Mouse (Mus musculus) heart, embryonic 10.5 days (tissue): ENCODE data around the gene Edc4. TPM values are rescaled to one million over a fixed set of nuclear protein-coding genes. Genes with fewer than 3 reads are reported as not detected.
A peak's percentile ranks its signal among the peaks of the same experiment; 100 is the strongest.

Experiments used
- DNase-seq: peaks from one replicate; pipeline ENCODE4 v3.0.0-alpha.2; 2017; ENCODE audit warnings: low spot score
- H3K27ac ChIP-seq: fragments of 300-500 bp; sonication (generic); 2 replicates; pipeline ENCODE4 v1.5.1; 2016; ENCODE audit warnings: mild to moderate bottlenecking
- H3K27me3 ChIP-seq: fragments of 300-500 bp; sonication (generic); 2 replicates; pipeline ENCODE4 v1.6.1; 2016; ENCODE audit warnings: mild to moderate bottlenecking; ENCODE audit not compliant: poor library complexity, insufficient read depth, severe bottlenecking
- H3K36me3 ChIP-seq: fragments of 300-500 bp; sonication (generic); 2 replicates; pipeline ENCODE4 v1.6.1; 2016; ENCODE audit warnings: mild to moderate bottlenecking, moderate library complexity
- H3K4me1 ChIP-seq: fragments of 300-500 bp; sonication (generic); 2 replicates; pipeline ENCODE4 v1.6.1; 2016; ENCODE audit warnings: mild to moderate bottlenecking
- H3K4me3 ChIP-seq: fragments of 300-500 bp; sonication (generic); 2 replicates; pipeline ENCODE4 v1.5.1; 2016; ENCODE audit warnings: mild to moderate bottlenecking, moderate library complexity
- H3K9me3 ChIP-seq: fragments of 300-500 bp; sonication (generic); 2 replicates; pipeline ENCODE4 v1.6.1; 2016; ENCODE audit warnings: mild to moderate bottlenecking, moderate library complexity
- WGBS: fragments of 180-500 bp; shearing (Covaris S2); methylation state at CpG from one replicate; pipeline ENCODE4 v1.1.7; 2016; 5-methylcytosine and 5-hydroxymethylcytosine counted together
- polyA plus RNA-seq: library from polyadenylated mRNA; unstranded; fragments of >200 nt; fragmentation: Nextera tagmentation; extraction: Ambion mirVana; gene quantifications from 2 replicates; pipeline ENCODE4 v1.2.1, GENCODE M21; 2016

Gene Edc4
- polyA plus RNA-seq, 1 experiment from 2014 or later: 50.2 TPM

GRCm38 (mm10) chr8:105855248-105856167 is 25.2 kb upstream of the Edc4 start:
- peak; percentile 90 for DNase-seq
- Histone ChIP-seq H3K4me1 (peaks cover 54% of the 10 kb centered on the region), H3K4me3 (peak overlapping the region; percentile 77), H3K27me3 (no peaks in the 10 kb centered on the region), H3K27ac (peak overlapping the region; percentile 92), H3K9me3 (no peaks in the 10 kb centered on the region), H3K36me3 (peaks cover 12% of the 10 kb centered on the region; the same call in 1 of the 2 replicates)
- under 1% methylated on average over 71 of the region's 71 CpGs for WGBS

- 14% methylated on average over 15 of the region's 15 CpGs for WGBS
- no peaks in the 10 kb centered on the region for H3K9me3 ChIP-seq
Measured at GRCm38 (mm10) chr8:105856168-105856835, 24.4 kb upstream of the Edc4 start.

GRCm38 (mm10) chr8:105858495-105858894 is 22.2 kb upstream of the Edc4 start:
- H3K27me3 ChIP-seq: no peaks in the 10 kb centered on the region
- 84% methylated on average over 5 of the region's 5 CpGs for WGBS
- no peak overlapping the region for H3K4me3 ChIP-seq

More at GRCm38 (mm10) chr8:105856168-105856835, 24.4 kb upstream of the Edc4 start:
- peak overlapping the region; percentile 92 for H3K27ac ChIP-seq
- no peak for DNase-seq
- H3K36me3 ChIP-seq: peaks cover 12% of the 10 kb centered on the region; the same call in 1 of the 2 replicates
- H3K4me3 ChIP-seq: peak overlapping the region; percentile 77
- H3K4me1 ChIP-seq: peaks cover 52% of the 10 kb centered on the region
- no peaks in the 10 kb centered on the region for H3K27me3 ChIP-seq

GRCm38 (mm10) chr8:105859314-105859713 is 21.4 kb upstream of the Edc4 start:
- H3K9me3 ChIP-seq: no peaks in the 10 kb centered on the region
- no peaks in the 10 kb centered on the region for H3K27me3 ChIP-seq
- H3K36me3 ChIP-seq: peaks cover 25% of the 10 kb centered on the region
- 60% methylated on average over 5 of the region's 5 CpGs for WGBS
- DNase-seq: no peak
- peak overlapping the region; percentile 98; the same call in 1 of the 2 replicates for H3K4me3 ChIP-seq
- H3K27ac ChIP-seq: peak overlapping the region; percentile 98
- H3K4me1 ChIP-seq: peaks cover 70% of the 10 kb centered on the region

More at GRCm38 (mm10) chr8:105858495-105858894, 22.2 kb upstream of the Edc4 start:
- DNase-seq: no peak
- H3K9me3 ChIP-seq: no peaks in the 10 kb centered on the region
- peaks cover 66% of the 10 kb centered on the region for H3K4me1 ChIP-seq
- no peak overlapping the region for H3K27ac ChIP-seq
- H3K36me3 ChIP-seq: peaks cover 19% of the 10 kb centered on the region

- H3K4me1 ChIP-seq: peaks cover 67% of the 10 kb centered on the region
Measured at GRCm38 (mm10) chr8:105860143-105860981, 20.3 kb upstream of the Edc4 start, which contains the start of gene Nutf2. Gene Nutf2, plus strand, starts transcription at chr8:105860580.

GRCm38 (mm10) chr8:105861951-105862350 is 18.7 kb upstream of the Edc4 start:
- no peak for DNase-seq
- peaks cover 51% of the 10 kb centered on the region for H3K4me1 ChIP-seq
- WGBS: 11% methylated on average over 1 of the region's 1 CpGs
- H3K36me3 ChIP-seq: peaks cover 48% of the 10 kb centered on the region
- H3K4me3 ChIP-seq: peak overlapping the region; percentile 98
- H3K27me3 ChIP-seq: no peaks in the 10 kb centered on the region
- H3K27ac ChIP-seq: peak overlapping the region; percentile 98; the same call in 1 of the 2 replicates
- H3K9me3 ChIP-seq: no peaks in the 10 kb centered on the region

More at GRCm38 (mm10) chr8:105860143-105860981, 20.3 kb upstream of the Edc4 start, which contains the start of gene Nutf2:
- under 1% methylated on average over 59 of the region's 59 CpGs for WGBS
- H3K9me3 ChIP-seq: no peaks in the 10 kb centered on the region
- peak within 1 kb of the TSS; percentile 98 for H3K4me3 ChIP-seq
- H3K27me3 ChIP-seq: no peaks in the 10 kb centered on the region
- H3K36me3 ChIP-seq: peaks cover 33% of the 10 kb centered on the region
- DNase-seq: peak; percentile 100
- H3K27ac ChIP-seq: peak within 1 kb of the TSS; percentile 98

- H3K36me3 ChIP-seq: peaks cover 80% of the 10 kb centered on the region
- WGBS: 77% methylated on average over 6 of the region's 6 CpGs
Measured at GRCm38 (mm10) chr8:105866364-105867029, 14.2 kb upstream of the Edc4 start.

GRCm38 (mm10) chr8:105874301-105874700 is 6.4 kb upstream of the Edc4 start:
- 71% methylated on average over 6 of the region's 6 CpGs for WGBS

More at GRCm38 (mm10) chr8:105866364-105867029, 14.2 kb upstream of the Edc4 start:
- Histone ChIP-seq H3K27ac (no peak overlapping the region), H3K9me3 (no peaks in the 10 kb centered on the region), H3K27me3 (no peaks in the 10 kb centered on the region), H3K4me1 (peaks cover 25% of the 10 kb centered on the region), H3K4me3 (no peak overlapping the region)
- no peak for DNase-seq

GRCm38 (mm10) chr8:105889756-105890465 is 9.2 kb downstream of the Edc4 start:
- H3K4me3 ChIP-seq: no peak overlapping the region
- H3K9me3 ChIP-seq: no peaks in the 10 kb centered on the region
- H3K27me3 ChIP-seq: no peaks in the 10 kb centered on the region
- H3K27ac ChIP-seq: no peak overlapping the region
- H3K36me3 ChIP-seq: peaks cover 85% of the 10 kb centered on the region
- peaks cover 11% of the 10 kb centered on the region; the same call in 1 of the 2 replicates for H3K4me1 ChIP-seq
- 91% methylated on average over 12 of the region's 12 CpGs for WGBS
- no peak for DNase-seq

More at GRCm38 (mm10) chr8:105874301-105874700, 6.4 kb upstream of the Edc4 start:
- no peak for DNase-seq
- no peaks in the 10 kb centered on the region for H3K9me3 ChIP-seq
- H3K4me3 ChIP-seq: no peak overlapping the region
- peak overlapping the region; percentile 24; the same call in 1 of the 2 replicates for H3K27ac ChIP-seq
- H3K4me1 ChIP-seq: peaks cover 18% of the 10 kb centered on the region
- no peaks in the 10 kb centered on the region for H3K27me3 ChIP-seq
- peaks cover 85% of the 10 kb centered on the region for H3K36me3 ChIP-seq

- no peak overlapping the region for H3K4me3 ChIP-seq
- 93% methylated on average over 6 of the region's 6 CpGs for WGBS
- peaks cover 78% of the 10 kb centered on the region for H3K36me3 ChIP-seq
Measured at GRCm38 (mm10) chr8:105890870-105891269, 10.2 kb downstream of the Edc4 start.

GRCm38 (mm10) chr8:105892432-105892831 is 11.8 kb downstream of the Edc4 start:
- WGBS: 86% methylated on average over 6 of the region's 6 CpGs
- Histone ChIP-seq H3K27ac (no peak overlapping the region), H3K36me3 (peaks cover 62% of the 10 kb centered on the region), H3K4me3 (no peak overlapping the region), H3K4me1 (peaks cover 11% of the 10 kb centered on the region; the same call in 1 of the 2 replicates), H3K9me3 (no peaks in the 10 kb centered on the region), H3K27me3 (no peaks in the 10 kb centered on the region)
- no peak for DNase-seq

More at GRCm38 (mm10) chr8:105890870-105891269, 10.2 kb downstream of the Edc4 start:
- Histone ChIP-seq H3K9me3 (no peaks in the 10 kb centered on the region), H3K4me1 (peaks cover 11% of the 10 kb centered on the region; the same call in 1 of the 2 replicates), H3K27me3 (no peaks in the 10 kb centered on the region), H3K27ac (no peak overlapping the region)
- DNase-seq: no peak
